Mouse (Mus musculus): Measurements from ENCODE around the gene Syce1l. TPM values are rescaled to one million over a fixed set of nuclear protein-coding genes. Genes with fewer than 3 reads are reported as not detected.

Gene Syce1l
- total RNA-seq, 4 experiments from 2014 or later = not detected

GRCm38 (mm10) chr8:113672599-113673255, 29.7 kb downstream of the Syce1l start:
- no peak for DNase-seq (ENCODE audit: low spot score in 2 of 2)

- DNase-seq (ENCODE audit: low spot score in 2 of 2) = no peak
Measured at GRCm38 (mm10) chr8:113673300-113673699, 30.3 kb downstream of the Syce1l start.

DNA sequence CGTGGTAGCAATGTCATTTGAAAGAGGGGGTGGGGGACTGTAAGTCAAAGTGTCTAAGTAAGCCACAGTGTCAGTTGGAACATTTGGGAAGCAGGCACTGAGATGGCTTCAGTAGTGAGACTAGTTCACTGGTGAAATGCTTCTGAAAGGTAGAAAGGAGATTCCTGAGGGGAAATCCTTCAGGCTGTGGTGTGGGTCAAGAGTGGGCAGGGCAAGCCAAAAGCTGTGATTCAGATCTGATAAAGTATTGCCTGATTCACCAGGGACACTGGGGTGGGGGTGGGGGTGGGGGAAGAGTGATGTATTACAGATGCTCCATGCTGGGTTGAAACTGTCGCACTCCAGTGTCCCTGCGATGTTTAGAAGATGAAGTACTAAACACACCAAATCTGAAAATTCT, 31.6 kb downstream of the Syce1l start:
- DNase-seq (ENCODE audit: low spot score in 2 of 2) = no peak

GRCm38 (mm10) chr8:113675281-113675680, 32.3 kb downstream of the Syce1l start:
- no peak for DNase-seq (ENCODE audit: low spot score in 2 of 2)

DNA sequence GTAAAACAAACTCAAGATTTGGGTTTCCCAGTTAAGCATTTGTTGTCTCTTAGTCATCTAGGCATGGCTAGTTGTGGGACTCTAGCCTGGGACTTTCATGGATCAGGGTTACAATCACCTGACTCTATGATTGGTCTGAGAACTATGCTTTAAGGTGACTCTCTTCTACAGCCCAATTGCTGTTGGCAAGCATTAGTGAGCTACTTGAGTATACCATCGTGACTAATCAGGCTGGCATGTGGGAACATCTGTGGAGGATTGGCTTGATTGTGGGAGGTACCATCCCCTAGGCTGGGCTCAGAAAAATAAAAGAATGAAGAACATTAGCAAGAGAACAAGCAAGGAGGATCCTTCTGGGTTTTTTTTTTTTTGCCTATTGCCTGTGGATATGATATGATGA, 33.8 kb downstream of the Syce1l start:
- DNase-seq (ENCODE audit: low spot score in 2 of 2) = no peak

- no peak for DNase-seq (ENCODE audit: low spot score in 2 of 2)
Measured at GRCm38 (mm10) chr8:113679361-113679760, 36.3 kb downstream of the Syce1l start.

- DNase-seq (ENCODE audit: low spot score in 2 of 2) = no peak
Measured at GRCm38 (mm10) chr8:113687889-113688542, 45.0 kb downstream of the Syce1l start.

GRCm38 (mm10) chr8:113688543-113688915, 45.5 kb downstream of the Syce1l start:
- no peak for DNase-seq (ENCODE audit: low spot score in 2 of 2)

GRCm38 (mm10) chr8:113691622-113692343, 48.8 kb downstream of the Syce1l start:
- DNase-seq (ENCODE audit: low spot score in 2 of 2) = no peak

- no peak for DNase-seq (ENCODE audit: low spot score in 2 of 2)
Measured at GRCm38 (mm10) chr8:113704968-113705367, 62.0 kb downstream of the Syce1l start.

Other genes starting within 250 kb of the Syce1l start
- 1 to 10 TPM; 2.4 to 3.4 (median 3.1) TPM for gene Mon1b, start 7.6 kb upstream of the Syce1l start, total RNA-seq (2022)
- under 1 TPM in 3 of 4 experiments, not detected in 1; 0.09 to 0.17 (median 0.13) TPM for gene Adamts18, start 205.5 kb downstream of the Syce1l start, total RNA-seq (2022)

Measured in gastrocnemius, adult 8-10 months (tissue).